Mouse (Mus musculus): ENCODE measurements around the gene Soat2.

Soat2 gene

GRCm38 (mm10) chr15:102186239-102186638 lies 35.9 kb downstream of the Soat2 start:
- CTCF ChIA-PET, result no interaction called here

GRCm38 (mm10) chr15:102188096-102188495 lies 37.8 kb downstream of the Soat2 start:
- CTCF ChIA-PET, result interaction anchor here (0.7 kb wide), 1 partner anchor 13 kb away, joined by 3 read pairs; no protein-coding TSS in a partner anchor

GRCm38 (mm10) chr15:102188883-102189282 lies 38.6 kb downstream of the Soat2 start:
- CTCF ChIA-PET, result no interaction called here

DNA sequence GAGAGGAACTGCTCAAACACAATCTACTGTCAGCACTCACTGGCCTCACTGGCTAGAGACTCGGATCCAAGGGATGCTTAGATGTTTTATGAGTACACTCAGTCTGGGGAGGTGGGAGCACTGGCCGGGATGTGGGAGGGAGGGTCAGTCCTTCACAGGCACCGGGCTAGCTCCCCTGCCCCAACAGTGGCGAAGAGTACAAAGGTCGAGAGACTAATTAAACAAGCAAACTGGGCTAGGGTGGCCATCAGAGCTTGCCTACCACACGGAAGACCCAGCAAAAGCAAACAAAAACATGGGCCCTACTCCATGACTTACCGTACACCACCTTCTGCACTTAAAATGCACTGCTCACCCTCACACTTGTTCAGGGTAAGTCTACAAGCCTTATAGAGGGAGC lies 41.4 kb downstream of the Soat2 start:
- CTCF ChIA-PET, result interaction anchor here (0.6 to 1.2 kb wide), 2 partner anchors 36 to 92 kb away, joined by 3 to 6 read pairs; no protein-coding TSS in a partner anchor

- CTCF ChIA-PET, result interaction anchor here (0.6 kb wide), 1 partner anchor 91 kb away, joined by 6 read pairs; no protein-coding TSS in a partner anchor
Observed at GRCm38 (mm10) chr15:102192271-102192812, 42.0 kb downstream of the Soat2 start.

DNA sequence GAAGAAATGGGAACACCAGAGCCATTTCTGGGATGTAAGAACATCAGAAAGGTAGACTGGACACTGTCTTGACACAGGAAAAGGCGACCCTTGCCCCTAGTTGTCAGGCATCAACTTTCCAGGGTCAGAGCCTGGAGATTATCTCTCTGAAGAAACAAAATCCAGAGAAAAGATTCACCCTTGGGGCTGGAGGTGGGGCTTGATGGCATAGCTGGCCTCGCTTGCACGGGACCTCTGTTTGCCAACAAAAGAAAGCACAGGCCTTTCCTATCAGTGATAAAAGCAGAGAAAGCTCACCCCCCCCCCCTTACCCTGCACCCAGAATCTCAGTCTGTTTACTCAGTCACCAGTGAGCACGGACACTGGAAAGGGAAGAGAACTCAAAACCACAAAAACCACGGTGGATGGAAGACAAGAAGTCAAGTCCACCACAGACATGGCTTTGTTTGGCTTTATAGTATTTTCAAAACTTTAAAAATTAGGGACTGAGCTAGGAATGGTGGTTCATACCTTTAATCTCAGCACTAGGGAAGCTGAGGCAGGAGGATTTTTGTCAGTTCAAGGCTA lies 42.6 kb downstream of the Soat2 start:
- CTCF ChIA-PET, result no interaction called here

- CTCF ChIA-PET, result no interaction called here
Observed at GRCm38 (mm10) chr15:102193652-102194051, 43.3 kb downstream of the Soat2 start.

DNA sequence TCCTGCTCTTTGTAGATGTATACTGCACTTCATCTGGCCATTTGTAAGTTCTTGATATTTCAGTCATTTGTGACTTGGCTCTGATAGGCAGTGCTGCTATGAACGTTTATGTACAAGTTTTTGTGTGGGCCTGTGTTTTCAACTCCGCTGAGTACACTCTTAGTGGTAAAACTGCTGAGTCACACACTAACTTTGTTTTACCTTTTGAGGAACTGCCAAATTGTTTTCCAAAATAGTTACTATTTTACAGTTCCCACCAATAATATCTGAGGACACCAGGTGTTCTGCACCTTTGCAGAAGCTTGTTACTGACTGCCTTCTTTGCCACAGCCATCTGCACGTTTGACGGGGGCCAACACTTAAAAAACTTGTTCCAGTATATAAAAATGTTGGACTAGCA lies 44.1 kb downstream of the Soat2 start:
- CTCF ChIA-PET, result interaction anchor here (0.6 kb wide), 1 partner anchor 30 kb away, joined by 3 read pairs; no protein-coding TSS in a partner anchor

DNA sequence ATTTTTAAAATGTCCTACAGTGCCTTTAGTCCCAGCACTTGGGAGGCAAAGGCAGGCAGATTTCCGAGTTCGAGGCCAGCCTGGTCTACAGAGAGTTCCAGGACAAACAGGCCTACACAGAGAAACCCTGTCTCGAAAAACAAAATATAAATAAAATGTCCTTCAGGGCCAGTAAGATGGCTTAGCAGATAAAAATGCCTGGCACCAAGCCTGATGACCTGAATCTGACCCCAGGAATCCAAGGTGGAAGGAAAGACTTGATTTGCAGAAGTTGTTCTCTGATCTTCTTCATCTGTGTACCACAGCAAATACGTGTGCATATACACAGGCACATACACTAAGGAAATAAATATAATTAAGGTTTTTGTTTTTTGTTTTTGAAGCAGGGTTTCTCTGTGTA lies 45.0 kb downstream of the Soat2 start:
- CTCF ChIA-PET, result no interaction called here

DNA sequence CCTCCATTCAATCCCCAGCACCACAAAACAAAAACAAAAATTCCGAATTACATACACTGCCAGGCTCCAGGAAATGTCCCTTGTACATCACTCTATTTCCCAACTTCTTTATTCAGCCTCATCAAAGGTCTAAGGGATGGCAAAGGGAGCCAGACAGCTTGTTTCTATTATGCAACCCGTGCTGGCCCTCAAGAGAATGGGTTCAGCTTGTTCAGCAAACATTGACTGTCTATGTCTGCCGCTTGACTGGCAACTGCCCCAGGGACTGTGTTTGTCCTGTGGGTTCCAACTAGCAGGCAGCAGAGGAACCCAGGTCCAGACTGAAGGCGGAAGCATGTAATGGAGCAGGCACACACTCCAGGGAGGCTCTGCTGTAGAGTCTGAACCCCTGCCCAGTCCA lies 48.5 kb downstream of the Soat2 start:
- CTCF ChIA-PET, result no interaction called here

- CTCF ChIA-PET, result interaction anchor here (0.6 to 1.0 kb wide), 3 partner anchors 21 to 30 kb away, joined by 3 to 31 read pairs (median 3); no protein-coding TSS in a partner anchor
Observed at GRCm38 (mm10) chr15:102202971-102203834, 52.9 kb downstream of the Soat2 start, which contains the start of gene Zfp740. TSS of gene Zfp740 (plus strand) at chr15:102203249.

- CTCF ChIA-PET, result interaction anchor here (0.6 to 1.1 kb wide), 3 partner anchors 22 to 30 kb away, joined by 3 to 31 read pairs (median 4); no protein-coding TSS in a partner anchor
Observed at GRCm38 (mm10) chr15:102203835-102204381, 53.6 kb downstream of the Soat2 start.

- CTCF ChIA-PET, result interaction anchor here (0.8 to 1.1 kb wide), 2 partner anchors 19 to 21 kb away, joined by 3 to 4 read pairs; no protein-coding TSS in a partner anchor
Observed at GRCm38 (mm10) chr15:102204674-102205505, 54.6 kb downstream of the Soat2 start, which contains the start of gene Csad. TSS of gene Csad (minus strand) at chr15:102204724.

DNA sequence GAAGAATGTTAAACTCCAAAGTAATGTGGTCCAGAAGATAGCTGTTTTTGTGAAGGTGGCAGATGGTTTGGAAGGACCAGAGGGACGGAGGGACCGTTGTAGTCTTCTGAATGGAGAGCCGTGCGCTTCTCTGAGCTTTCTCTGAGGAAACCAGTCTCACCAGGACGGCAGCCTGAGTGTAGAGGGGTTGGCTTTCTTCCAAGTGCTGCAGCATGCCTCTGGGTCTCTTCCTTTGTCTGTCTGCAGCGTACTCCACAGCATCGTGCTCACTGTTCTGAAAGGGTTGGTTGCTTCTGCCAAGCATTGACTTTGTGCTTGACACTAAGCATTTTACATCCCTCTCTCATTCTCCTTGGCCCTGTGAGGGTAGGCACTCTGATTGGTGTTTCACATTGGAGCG lies 55.5 kb downstream of the Soat2 start:
- CTCF ChIA-PET, result no interaction called here

DNA sequence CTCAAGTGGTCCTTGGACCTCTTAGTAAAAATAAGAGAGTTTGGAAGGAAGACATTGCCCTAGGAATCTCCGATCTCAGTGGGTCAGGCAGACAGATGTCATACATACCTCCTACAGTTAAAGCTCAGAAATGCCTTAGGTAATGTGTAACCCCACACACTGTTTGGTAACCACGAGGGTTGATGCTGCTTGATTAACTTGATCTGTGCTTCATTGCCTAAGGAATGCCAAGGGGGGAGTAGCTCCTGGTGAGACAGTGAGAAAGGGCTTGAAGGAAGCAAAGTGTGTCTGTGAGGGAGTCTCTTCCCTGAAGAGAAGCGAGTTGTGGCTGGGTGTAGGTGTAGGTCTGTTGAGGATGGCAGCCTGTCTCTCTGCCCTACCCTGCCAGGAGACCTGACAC lies 57.0 kb downstream of the Soat2 start:
- CTCF ChIA-PET, result interaction anchor here (1.1 kb wide), 1 partner anchor 17 kb away, joined by 4 read pairs; no protein-coding TSS in a partner anchor

DNA sequence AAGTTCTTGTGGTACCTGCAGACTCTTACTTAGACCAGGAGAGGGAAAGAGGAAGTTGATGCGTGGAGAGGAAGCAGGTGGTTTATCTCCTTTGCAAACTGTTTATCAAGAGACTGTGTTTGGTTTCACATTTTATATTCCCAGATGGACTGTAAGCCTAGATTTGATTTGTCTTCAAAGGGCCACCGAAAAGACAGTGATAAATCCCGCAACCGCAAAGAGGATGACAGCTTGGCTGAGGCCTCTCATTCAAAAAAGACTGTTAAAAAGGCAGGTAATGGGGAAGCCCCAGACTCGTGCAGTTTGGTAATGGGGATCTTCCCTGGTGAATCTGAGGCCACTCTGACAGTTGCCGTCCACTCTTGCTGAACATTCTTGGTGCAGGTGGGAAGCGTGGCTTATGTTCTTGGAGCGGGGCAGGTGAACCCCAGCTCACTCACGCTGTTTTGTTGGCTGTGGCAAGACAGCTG lies 57.8 kb downstream of the Soat2 start:
- CTCF ChIA-PET, result interaction anchor here (1.1 kb wide), 1 partner anchor 16 kb away, joined by 4 read pairs; no protein-coding TSS in a partner anchor

- CTCF ChIA-PET, result interaction anchor here (0.8 to 1.4 kb wide), 2 partner anchors 13 to 29 kb away, joined by 3 to 4 read pairs; no protein-coding TSS in a partner anchor
Observed at GRCm38 (mm10) chr15:102209114-102209513, 58.8 kb downstream of the Soat2 start.

DNA sequence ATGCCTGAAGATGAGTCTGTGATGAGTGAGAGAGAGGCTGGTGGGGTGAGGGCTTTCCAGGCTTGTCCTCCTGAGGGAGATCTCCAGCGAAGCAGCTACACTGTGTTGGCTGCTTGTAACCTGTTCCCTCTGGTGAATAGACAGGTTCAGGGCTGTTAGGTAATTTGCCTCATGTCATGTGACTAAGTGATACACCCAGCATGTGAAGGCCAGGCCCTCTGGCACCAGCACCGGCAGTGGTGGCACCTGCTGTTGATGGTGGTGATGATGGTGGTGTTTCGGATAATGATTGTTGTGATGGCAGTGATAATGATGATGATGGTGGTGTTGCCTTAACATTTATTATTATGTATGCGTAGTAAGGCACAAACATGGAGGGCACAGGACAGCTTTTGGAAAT lies 60.5 kb downstream of the Soat2 start:
- CTCF ChIA-PET, result no interaction called here

DNA sequence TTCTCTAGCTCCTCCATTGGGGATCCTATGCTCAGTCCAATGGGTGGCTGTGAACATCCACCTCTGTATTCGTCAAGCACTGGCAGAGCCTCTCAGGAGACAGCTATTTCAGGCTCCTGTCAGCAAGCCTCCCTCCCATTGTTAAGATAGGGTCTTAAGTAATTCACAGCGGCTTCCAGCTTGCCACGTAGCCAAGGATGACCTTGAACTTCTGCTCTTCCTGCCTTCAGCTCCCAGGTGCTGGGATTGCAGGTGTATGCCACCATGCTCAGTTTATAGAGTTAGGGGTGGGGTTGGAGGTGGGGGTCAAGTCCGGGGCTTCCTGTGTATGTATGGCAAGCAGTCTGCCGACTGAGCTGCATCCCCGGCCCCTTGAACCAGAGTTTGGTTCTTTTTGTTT lies 61.6 kb downstream of the Soat2 start:
- CTCF ChIA-PET, result interaction anchor here (0.6 kb wide), 1 partner anchor 66 kb away, joined by 5 read pairs; no protein-coding TSS in a partner anchor

Data from spleen, embryonic (tissue).